Mouse (Mus musculus) hindbrain, embryonic 14.5 days (tissue): ENCODE data around the gene Ifit3. TPM values are rescaled to one million over a fixed set of nuclear protein-coding genes. Genes with fewer than 3 reads are reported as not detected.
A peak's percentile ranks its signal among the peaks of the same experiment; 100 is the strongest.
"Not testable (repeated sequence)": the region's sequence is repeated elsewhere in the genome, so short reads cannot be mapped to it uniquely, and the experiment has no call there.

Source experiments
- ATAC-seq: fragments of 200-750 bp; cut with Nextera tagmentation; 2 replicates; pipeline ENCODE4 v1.8.0; 2017; ENCODE audit warnings: moderate number of reproducible peaks, mild to moderate bottlenecking, moderate TSS enrichment, moderate library complexity; ENCODE audit not compliant: low FRiP score
- DNase-seq: peaks from one replicate; pipeline ENCODE4 v3.0.0-alpha.2; 2015; ENCODE audit warnings: low spot score
- H3K27ac ChIP-seq: fragments of 300-500 bp; sonication (generic); 2 replicates; pipeline ENCODE4 v1.5.1; 2014; ENCODE audit warnings: mild to moderate bottlenecking, moderate library complexity
- H3K27me3 ChIP-seq: fragments of 300-500 bp; sonication (generic); 2 replicates; pipeline ENCODE4 v1.6.1; 2014; ENCODE audit warnings: mild to moderate bottlenecking, low read length, mixed read lengths; ENCODE audit not compliant: control insufficient read depth, insufficient read depth
- H3K36me3 ChIP-seq: fragments of 300-500 bp; sonication (generic); replicated peaks from 2 replicates; pipeline ENCODE4 v1.6.1; 2014; ENCODE audit not compliant: control insufficient read depth, insufficient read depth
- H3K4me1 ChIP-seq: fragments of 300-500 bp; sonication (generic); replicated peaks from 2 replicates; pipeline ENCODE4 v1.6.1; 2014; ENCODE audit warnings: antibody characterized with exemption, low read length, mixed read lengths; ENCODE audit not compliant: control insufficient read depth, insufficient read depth
- H3K4me2 ChIP-seq: fragments of 300-500 bp; sonication (generic); replicated peaks from 2 replicates; pipeline ENCODE4 v1.6.1; 2014; ENCODE audit warnings: mild to moderate bottlenecking, moderate library complexity
- H3K4me3 ChIP-seq: fragments of 300-500 bp; sonication (generic); replicated peaks from 2 replicates; pipeline ENCODE4 v1.5.1; 2014; ENCODE audit warnings: mild to moderate bottlenecking, low read length
- H3K9ac ChIP-seq: fragments of 300-500 bp; sonication (generic); 2 replicates; pipeline ENCODE4 v1.6.1; 2014
- H3K9me3 ChIP-seq: fragments of 300-500 bp; sonication (generic); 2 replicates; pipeline ENCODE4 v1.6.1; 2016; ENCODE audit warnings: low read length; ENCODE audit not compliant: control insufficient read depth
- WGBS: fragments of 180-500 bp; shearing (Covaris S2); extraction: QIAGEN DNeasy Blood & Tissue Kit; methylation state at CpG from one replicate; pipeline ENCODE4 v1.1.7; 2014; 5-methylcytosine and 5-hydroxymethylcytosine counted together
- polyA plus RNA-seq: library from polyadenylated mRNA; unstranded; fragments of >200 nt; fragmentation: Nextera tagmentation; extraction: Ambion mirVana; gene quantifications from 2 replicates; pipeline ENCODE4 v1.2.1, GENCODE M21; 2014

The Ifit3 gene
- polyA plus RNA-seq, 1 experiment from 2014 or later: 1.1 TPM

- H3K36me3 ChIP-seq, DNase-seq, H3K9ac ChIP-seq, H3K4me2 ChIP-seq, ATAC-seq, H3K27me3 ChIP-seq, H3K4me3 ChIP-seq, H3K4me1 ChIP-seq, H3K27ac ChIP-seq, H3K9me3 ChIP-seq: not testable (repeated sequence)
- WGBS: 43% methylated on average over 1 of the region's 1 CpGs
These were observed 18.6 kb downstream of the Ifit3 start, which contains the start of gene Ifit1bl1 for GRCm38 (mm10) chr19:34601888-34602287. Gene Ifit1bl1 (minus strand): TSS chr19:34601956.

GRCm38 (mm10) chr19:34605472-34605871 is 22.1 kb downstream of the Ifit3 start:
- whole genome bisulfite sequencing: 91% methylated on average over 3 of the region's 3 CpGs
- DNase-seq: no peak

GRCm38 (mm10) chr19:34607237-34608051 is 24.1 kb downstream of the Ifit3 start, which contains the start of gene Ifit3b:
Gene Ifit3b (plus strand): TSS chr19:34607970.
- DNase-seq (peak; percentile 50), ATAC-seq (peak; percentile 49; the same call in 1 of the 2 replicates)
- H3K27me3 ChIP-seq, H3K4me2 ChIP-seq, H3K9me3 ChIP-seq, H3K4me3 ChIP-seq, H3K9ac ChIP-seq, H3K27ac ChIP-seq, H3K36me3 ChIP-seq, H3K4me1 ChIP-seq: not testable (repeated sequence)
- 64% methylated on average over 4 of the region's 4 CpGs for WGBS

More at GRCm38 (mm10) chr19:34605472-34605871, 22.1 kb downstream of the Ifit3 start:
- Histone ChIP-seq H3K4me2 (no peak overlapping the region), H3K27ac (no peak overlapping the region), H3K9ac (no peak overlapping the region), H3K4me1 (no peaks in the 10 kb centered on the region), H3K9me3 (no peaks in the 10 kb centered on the region), H3K36me3 (no peaks in the 10 kb centered on the region), H3K4me3 (no peak overlapping the region), H3K27me3 (no peaks in the 10 kb centered on the region)
- ATAC-seq: no peak

GRCm38 (mm10) chr19:34610118-34610517 is 26.8 kb downstream of the Ifit3 start:
- not testable (repeated sequence) for H3K4me1 ChIP-seq, H3K4me2 ChIP-seq, H3K4me3 ChIP-seq, H3K27me3 ChIP-seq, ATAC-seq, H3K9me3 ChIP-seq, H3K36me3 ChIP-seq, H3K9ac ChIP-seq, H3K27ac ChIP-seq, DNase-seq
- 78% methylated on average over 3 of the region's 3 CpGs for WGBS

GRCm38 (mm10) chr19:34612243-34613001 is 29.1 kb downstream of the Ifit3 start:
- not testable (repeated sequence) for H3K27me3 ChIP-seq, H3K36me3 ChIP-seq
- 85% methylated on average over 5 of the region's 11 CpGs for WGBS

GRCm38 (mm10) chr19:34620871-34621270 is 37.5 kb downstream of the Ifit3 start:
- H3K27me3 ChIP-seq: no peaks in the 10 kb centered on the region
- 96% methylated on average over 5 of the region's 5 CpGs for WGBS
- ATAC-seq (no peak), DNase-seq (no peak)
- H3K36me3 ChIP-seq: no peaks in the 10 kb centered on the region
- no peak overlapping the region for H3K4me3 ChIP-seq
- H3K27ac ChIP-seq: no peak overlapping the region
- no peaks in the 10 kb centered on the region for H3K9me3 ChIP-seq
- H3K4me2 ChIP-seq: no peak overlapping the region
- H3K4me1 ChIP-seq: no peaks in the 10 kb centered on the region
- H3K9ac ChIP-seq: no peak overlapping the region

More at GRCm38 (mm10) chr19:34612243-34613001, 29.1 kb downstream of the Ifit3 start:
- not testable (repeated sequence) for H3K4me3 ChIP-seq, H3K27ac ChIP-seq, H3K4me2 ChIP-seq, H3K9ac ChIP-seq, ATAC-seq, DNase-seq, H3K9me3 ChIP-seq, H3K4me1 ChIP-seq

- WGBS: 98% methylated on average over 6 of the region's 6 CpGs
- no peak for ATAC-seq
- no peak for DNase-seq
These were observed 40.5 kb downstream of the Ifit3 start for GRCm38 (mm10) chr19:34623781-34624180.

GRCm38 (mm10) chr19:34624663-34625062 is 41.3 kb downstream of the Ifit3 start:
- DNase-seq (no peak), ATAC-seq (no peak)
- H3K36me3 ChIP-seq: no peaks in the 10 kb centered on the region
- no peak overlapping the region for H3K4me3 ChIP-seq
- no peaks in the 10 kb centered on the region for H3K4me1 ChIP-seq
- WGBS: 86% methylated on average over 4 of the region's 4 CpGs
- no peaks in the 10 kb centered on the region for H3K27me3 ChIP-seq
- no peaks in the 10 kb centered on the region for H3K9me3 ChIP-seq
- no peak overlapping the region for H3K27ac ChIP-seq
- H3K9ac ChIP-seq: no peak overlapping the region
- H3K4me2 ChIP-seq: no peak overlapping the region

More at GRCm38 (mm10) chr19:34623781-34624180, 40.5 kb downstream of the Ifit3 start:
- H3K4me1 ChIP-seq: no peaks in the 10 kb centered on the region
- no peak overlapping the region for H3K9ac ChIP-seq
- H3K27me3 ChIP-seq: no peaks in the 10 kb centered on the region
- no peak overlapping the region for H3K4me3 ChIP-seq
- H3K4me2 ChIP-seq: no peak overlapping the region
- H3K36me3 ChIP-seq: no peaks in the 10 kb centered on the region
- H3K27ac ChIP-seq: no peak overlapping the region
- no peaks in the 10 kb centered on the region for H3K9me3 ChIP-seq

- ATAC-seq (no peak), DNase-seq (no peak)
- 86% methylated on average over 2 of the region's 2 CpGs for WGBS
- Histone ChIP-seq H3K36me3 (no peaks in the 10 kb centered on the region), H3K4me1 (no peaks in the 10 kb centered on the region), H3K27ac (no peak overlapping the region), H3K4me3 (no peak overlapping the region), H3K9me3 (no peaks in the 10 kb centered on the region), H3K27me3 (no peaks in the 10 kb centered on the region), H3K4me2 (no peak overlapping the region), H3K9ac (no peak overlapping the region)
These were observed 44.2 kb downstream of the Ifit3 start for GRCm38 (mm10) chr19:34627496-34627895.
